Mouse (Mus musculus): Measurements from ENCODE around the gene Sim2.

Sim2 gene

DNA sequence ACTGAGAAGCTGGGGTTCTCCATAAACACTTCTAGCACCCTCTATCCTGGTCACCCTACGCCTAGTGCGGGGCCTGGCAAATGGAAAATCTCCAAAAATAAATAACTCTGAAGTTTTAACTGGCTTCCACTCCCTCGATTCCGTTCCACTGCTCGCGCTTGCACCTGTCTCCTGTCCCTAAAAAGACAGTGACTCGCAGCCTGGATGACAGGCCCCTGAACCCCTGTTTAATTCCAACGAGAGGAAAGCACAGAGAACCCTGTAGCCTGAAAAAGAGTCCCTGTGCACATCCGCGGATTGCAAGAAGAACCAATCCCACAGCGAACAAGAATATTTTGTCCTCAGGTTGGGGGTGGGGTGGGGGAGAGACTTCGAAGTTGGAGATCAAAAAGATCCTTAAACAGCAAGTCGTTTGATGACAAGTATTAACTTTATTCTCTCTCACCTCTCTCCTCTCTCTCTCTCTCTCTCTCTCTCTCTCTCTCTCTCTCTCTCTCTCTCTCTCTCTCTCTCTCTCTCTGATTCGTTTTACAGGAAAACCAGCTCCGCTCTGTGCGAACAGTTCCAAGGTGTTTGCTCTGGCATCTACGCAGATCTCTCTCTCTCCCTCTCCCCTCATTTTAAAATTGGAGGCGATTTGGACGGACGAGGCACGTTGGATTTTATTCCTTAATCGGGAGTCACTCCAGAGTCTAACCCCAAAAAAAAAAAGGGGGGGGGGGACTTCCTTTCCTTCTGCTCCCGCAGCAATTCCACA is 6.2 kb upstream of the Sim2 start:
- DNase-seq (ENCODE audit: low spot score in 2 of 2): no peak

DNA sequence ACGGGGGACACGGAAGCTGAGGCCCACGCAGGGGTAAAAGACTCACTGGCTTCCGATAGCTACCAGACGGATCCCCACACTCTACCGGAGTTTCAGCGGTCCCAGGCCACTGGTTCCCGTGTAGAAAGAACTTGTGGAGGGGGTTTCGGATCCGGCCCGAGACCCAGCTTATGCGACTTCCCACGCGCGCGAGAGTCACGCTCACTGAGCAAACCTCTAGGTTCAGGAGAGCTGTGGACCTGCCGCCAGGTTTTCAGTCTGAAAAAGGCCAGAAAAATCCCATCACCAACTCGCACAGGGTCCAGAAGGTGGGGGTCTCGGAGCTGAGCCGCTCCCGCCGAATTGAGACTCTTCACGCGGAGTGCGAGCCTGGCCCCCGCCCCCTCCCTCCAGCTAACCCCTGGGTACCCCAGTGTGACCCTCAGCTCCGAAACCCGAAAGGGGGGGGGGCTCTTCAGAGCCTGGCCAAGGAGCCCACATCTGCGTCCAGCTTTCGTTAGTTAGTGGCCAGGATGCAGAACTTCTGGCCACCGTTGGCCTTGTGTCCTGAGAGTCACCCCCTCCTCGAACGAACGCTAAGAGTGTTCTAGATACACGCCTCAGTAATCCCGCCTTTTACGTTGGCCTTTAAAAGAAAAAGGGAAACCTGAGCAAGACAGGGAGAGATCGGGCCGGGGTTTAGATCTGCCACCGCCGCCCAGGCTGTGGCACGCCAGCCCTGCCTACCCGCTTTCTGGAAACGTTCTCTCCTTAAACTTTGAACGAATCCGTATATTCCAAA is 5.5 kb upstream of the Sim2 start:
- DNase-seq (ENCODE audit: low spot score in 2 of 2): no peak

DNA sequence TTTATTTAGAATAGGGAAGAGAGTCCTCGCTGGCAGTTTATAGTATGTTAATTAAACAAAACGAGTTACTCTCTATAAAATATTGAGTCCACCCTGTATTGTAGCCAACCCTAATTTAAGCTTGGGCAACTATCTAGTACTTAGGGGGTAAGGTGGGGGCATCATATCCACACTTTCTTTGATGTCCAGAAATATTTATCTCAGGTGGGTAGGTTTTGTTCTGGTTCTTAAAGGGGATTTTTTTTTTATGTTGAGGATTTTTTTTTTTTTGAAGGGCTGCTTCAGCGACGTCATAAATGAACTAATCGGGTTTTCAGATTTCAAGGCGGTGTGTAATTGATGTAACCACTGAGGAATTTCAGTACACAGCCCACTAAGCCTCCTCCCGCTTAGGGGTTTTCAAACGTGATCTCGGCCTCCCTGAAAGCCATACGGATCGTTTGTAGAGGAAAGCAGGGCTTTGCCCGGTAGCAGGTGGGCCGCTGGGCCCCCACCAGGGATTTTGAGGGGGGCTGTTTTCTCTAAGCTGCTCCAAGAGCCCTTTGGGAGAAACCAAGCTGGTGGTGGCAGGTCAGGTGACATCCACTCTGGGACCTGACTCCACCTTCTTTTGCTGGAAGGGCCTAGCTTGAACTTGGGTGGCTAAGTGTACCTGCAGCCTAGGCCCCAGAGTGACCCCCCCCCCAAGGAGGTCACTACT is 4.7 kb upstream of the Sim2 start:
- DNase-seq (ENCODE audit: low spot score in 2 of 2): no peak

DNA sequence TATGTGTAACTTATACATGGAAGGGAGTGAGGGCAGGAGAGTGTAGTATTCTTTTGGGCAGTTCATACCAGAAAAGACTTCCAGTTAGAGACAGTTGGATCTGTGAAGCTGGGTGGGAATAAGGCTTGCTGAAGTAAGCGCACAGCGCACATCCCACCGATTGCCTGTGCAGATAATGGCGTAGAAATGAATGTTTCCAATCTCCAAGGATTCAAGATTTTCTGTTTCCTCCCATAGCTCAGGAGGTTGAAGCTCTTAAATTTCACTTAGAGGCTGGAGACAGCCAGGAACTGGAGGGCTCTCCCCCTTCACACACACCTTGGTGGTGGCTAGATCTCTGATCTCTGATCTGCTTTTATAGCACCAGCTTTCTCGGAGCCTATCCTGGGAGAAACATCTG is 3.1 kb upstream of the Sim2 start:
- no peak for DNase-seq (ENCODE audit: low spot score in 2 of 2)

- no peak for DNase-seq (ENCODE audit: low spot score in 2 of 2)
Observed at GRCm38 (mm10) chr16:94081996-94082708, 2.6 kb upstream of the Sim2 start.

DNA sequence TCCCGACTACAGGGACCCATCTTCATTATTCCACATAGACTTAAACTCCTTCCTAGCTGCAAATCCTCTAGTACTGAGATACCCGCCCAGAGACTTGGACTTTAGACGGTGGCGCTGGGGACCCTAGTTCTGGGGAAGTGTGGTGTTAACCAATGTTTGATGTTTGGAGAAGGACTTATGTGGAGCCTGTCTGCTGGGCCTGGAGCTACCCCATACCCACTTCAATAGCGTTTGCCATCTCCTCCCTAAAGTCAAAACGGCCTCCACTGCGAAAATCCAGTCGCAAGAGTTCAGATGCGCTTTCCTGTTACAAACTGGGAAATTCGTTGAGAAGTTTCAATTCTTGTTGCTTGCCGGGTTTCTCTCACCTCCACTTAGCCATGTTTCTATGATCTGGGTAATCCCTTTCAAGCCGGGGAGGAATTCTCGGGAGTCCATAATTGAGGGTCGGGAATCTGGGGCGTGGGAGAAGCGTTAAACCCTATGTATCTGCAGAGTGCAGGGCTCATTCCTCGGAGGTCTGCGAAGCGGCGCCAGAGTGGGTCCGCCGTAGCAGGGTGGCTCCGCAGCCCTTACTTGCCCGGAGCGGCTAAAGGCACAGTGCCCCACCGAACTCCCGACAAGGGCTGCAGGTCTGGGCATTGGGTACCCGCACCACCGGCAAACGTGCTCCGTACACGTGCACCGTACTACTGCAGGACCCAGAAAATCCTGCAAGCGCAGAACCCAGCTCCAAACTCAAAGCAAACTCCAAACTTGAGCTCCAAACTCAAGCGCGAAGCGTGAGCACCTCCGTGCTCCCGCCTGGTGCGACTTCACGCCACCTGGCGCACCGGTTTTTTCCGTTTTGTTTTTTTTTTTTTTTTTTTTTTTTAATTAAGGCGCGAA is 1.5 kb upstream of the Sim2 start:
- no peak for DNase-seq (ENCODE audit: low spot score in 2 of 2)

DNA sequence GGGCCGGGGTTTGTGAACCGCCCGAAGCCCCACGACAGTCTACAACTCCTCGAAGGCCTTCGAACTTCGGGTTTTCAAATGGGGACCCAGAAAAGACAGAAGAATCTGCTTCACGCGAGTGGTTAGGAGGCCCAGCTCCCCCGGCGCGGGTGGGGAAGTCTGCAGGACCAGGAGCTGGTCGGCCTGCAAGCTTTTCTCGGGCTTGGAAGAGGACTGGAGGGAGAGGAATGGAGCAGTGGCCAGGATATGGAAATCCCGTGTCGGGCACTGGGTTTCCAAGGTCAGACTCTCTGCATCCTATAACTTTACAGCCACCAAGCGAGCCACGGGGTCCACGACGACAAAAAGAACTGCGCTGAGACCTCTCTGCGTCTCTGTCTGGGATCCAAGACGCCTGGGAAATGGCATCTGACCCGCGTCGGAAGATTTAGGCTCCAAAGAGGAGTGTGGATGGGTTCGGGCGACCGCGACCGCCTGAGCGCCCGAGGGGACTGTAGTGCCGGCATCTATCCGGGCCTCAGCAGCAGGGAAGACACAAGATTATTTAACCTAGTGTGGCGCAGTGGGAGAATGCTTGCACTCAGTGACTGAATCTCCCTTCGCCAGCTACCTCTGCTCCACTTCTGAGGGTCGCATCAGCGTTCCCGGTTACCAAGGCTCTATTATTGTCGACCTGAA is 744 bp upstream of the Sim2 start:
- no peak for DNase-seq (ENCODE audit: low spot score in 2 of 2)

GRCm38 (mm10) chr16:94085603-94086285 is 1.0 kb downstream of the Sim2 start:
- no peak for DNase-seq (ENCODE audit: low spot score in 2 of 2)

- no peak for DNase-seq (ENCODE audit: low spot score in 2 of 2)
Observed at GRCm38 (mm10) chr16:94086701-94087569, 2.2 kb downstream of the Sim2 start.

- DNase-seq (ENCODE audit: low spot score in 2 of 2): no peak
Observed at GRCm38 (mm10) chr16:94087570-94088225, 3.0 kb downstream of the Sim2 start.

- DNase-seq (ENCODE audit: low spot score in 2 of 2): no peak
Observed at GRCm38 (mm10) chr16:94088226-94088748, 3.6 kb downstream of the Sim2 start.

DNA sequence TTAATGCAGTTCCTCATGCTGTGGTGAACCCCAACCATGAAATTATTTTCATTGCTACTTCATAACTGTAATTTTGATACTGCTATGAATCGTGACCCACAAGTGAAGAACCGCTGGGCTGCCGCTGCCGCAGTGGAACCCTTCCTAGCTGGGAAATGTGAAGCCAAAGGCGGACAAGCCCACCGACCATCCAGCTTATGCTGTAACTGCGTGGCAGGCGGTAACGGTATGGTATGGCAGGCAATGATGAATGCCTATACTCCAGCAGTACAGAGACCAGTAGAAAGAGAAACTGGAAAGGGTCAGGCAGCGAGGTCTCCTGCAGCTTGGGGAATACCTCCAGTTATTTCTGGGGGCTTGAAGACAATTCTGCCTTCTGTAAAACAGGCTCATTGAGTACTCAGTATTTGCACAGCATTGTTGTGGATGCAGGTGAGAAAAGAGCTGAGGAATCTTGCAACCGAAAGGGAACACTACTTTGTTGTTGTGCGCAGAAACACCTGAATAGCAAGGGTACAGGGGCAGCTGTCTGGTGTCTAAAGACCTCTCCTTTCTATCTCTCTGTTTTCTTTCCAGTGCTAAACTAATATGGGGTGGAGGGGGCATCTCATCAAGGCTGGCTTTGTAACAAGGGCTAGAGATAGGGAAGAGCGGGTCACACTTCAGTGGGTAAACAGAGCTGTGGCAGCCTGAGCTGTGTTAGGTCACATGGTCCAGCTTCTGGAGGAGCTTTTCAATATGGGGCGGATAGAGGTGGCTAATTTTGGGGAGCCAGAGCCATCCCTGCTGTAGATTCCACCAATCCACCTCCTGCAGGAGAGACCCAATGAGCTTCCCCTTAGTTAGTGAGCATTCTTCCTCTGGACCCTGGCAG is 4.3 kb downstream of the Sim2 start:
- no peak for DNase-seq (ENCODE audit: low spot score in 2 of 2)

- no peak for DNase-seq (ENCODE audit: low spot score in 2 of 2)
Observed at GRCm38 (mm10) chr16:94092511-94093150, 7.9 kb downstream of the Sim2 start.

DNA sequence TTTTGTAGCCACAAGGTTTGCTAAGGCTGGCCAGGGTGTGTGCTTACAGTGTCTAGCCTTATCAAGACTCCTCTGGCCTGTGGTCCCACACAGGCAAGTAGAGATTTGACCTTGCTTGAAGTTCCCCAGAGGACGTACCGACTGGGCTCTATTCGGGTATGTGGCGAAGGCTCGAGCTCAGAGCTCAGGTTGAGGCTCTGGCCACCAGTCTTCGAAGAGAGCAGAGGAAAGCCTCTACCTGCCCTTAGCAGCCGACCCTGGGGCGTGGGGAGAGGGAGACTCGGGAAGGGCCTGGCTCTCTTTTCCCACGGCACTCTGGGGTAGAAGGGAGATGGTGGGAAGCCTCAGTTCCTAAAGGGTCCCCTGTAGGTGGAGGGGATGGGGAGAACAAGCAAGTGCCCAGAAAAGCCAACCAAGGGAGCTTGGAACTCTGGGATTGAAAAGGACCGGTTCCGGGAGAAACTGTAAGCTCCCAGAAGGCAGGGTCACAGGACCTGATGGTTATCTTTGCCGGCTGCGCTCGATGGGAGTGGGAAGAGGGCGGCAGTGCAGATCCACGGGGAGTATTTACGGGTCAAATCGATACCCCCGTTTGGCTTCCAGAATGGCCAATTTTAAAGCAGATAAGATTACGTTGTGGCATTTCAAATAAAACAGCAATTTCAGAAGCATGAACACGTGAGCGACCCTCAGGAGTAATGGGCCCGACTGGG is 8.6 kb downstream of the Sim2 start:
- no peak for DNase-seq (ENCODE audit: low spot score in 2 of 2)

- DNase-seq (ENCODE audit: low spot score in 2 of 2): no peak
Observed at GRCm38 (mm10) chr16:94094251-94095108, 9.7 kb downstream of the Sim2 start.

All from spleen, postnatal 36 days (tissue).